Comparison of ENCODE assay signal across 9 mouse cellular contexts in the genomic region with DNA sequence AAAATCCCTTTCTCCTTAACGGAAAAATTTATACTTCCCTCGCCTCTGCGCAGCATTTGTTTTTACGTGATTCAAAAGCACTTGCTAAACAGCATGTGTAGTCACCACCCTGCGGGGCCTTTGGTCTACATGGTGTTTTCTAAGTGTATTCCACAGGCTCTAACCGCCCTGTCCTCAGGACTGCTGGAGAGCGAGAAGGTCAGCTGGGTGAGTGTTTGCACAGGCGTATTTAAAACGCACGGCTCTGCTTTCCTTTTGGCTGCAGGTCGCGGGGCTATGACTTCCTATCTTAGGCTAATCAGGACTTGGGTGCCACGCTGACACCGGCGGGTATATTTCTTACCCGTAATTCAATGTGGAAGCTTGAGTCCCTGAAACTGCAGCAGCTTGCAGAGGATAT. TPM values are rescaled to one million over a fixed set of nuclear protein-coding genes. Genes with fewer than 3 reads are reported as not detected.
DNase-seq lines count a peak whose midpoint lies in the region; ATAC-seq lines count a peak whose summit lies in the region.
"Had no signal": no experiment of that assay in that cellular context is flagged by ENCODE, and none has a peak within 500 bp of the region (broad histone marks: within the 10 kb centered on the region; RNA-seq: fewer than 3 reads in every experiment).

No protein-coding gene starts in this region.

- peak overlapping the region; percentile 64 for H3K4me3 ChIP-seq in megakaryocyte, embryonic 14.5 days (replicated peaks)
- H3K4me3 ChIP-seq: limb, embryonic 13.5 days had no signal

- no peaks in the 10 kb centered on the region for H3K36me3 ChIP-seq in megakaryocyte, embryonic 14.5 days (replicated peaks; ENCODE audit: low read length)
- H3K36me3 ChIP-seq: limb, embryonic 13.5 days had no signal

- H3K27me3 ChIP-seq in megakaryocyte, embryonic 14.5 days (replicated peaks): no peaks in the 10 kb centered on the region

- peak; percentile 7 for DNase-seq in adrenal gland, postnatal 10 days
- DNase-seq in adrenal gland, postnatal 25 days: no peak
- DNase-seq in ES-CJ7 (ENCODE audit: low read depth, low spot score): peak; percentile 5
- no peak for DNase-seq in MN1 (ENCODE audit: low spot score)
- no peak for DNase-seq in left cerebral cortex, postnatal 36 days (ENCODE audit: low spot score in 2 of 2)
- DNase-seq in right cerebral cortex, postnatal 36 days (ENCODE audit: low spot score in 2 of 2): no peak

- ATAC-seq in hematopoietic stem cell, adult 5-6 weeks (replicated peaks in 1 of 2; ENCODE audit: insufficient read depth in 1 of 2, low FRiP score in 2 of 2, low TSS enrichment in 1 of 2, low read depth in 1 of 2, poor library complexity in 2 of 2, severe bottlenecking in 2 of 2): 0 out of 4 replicates have a peak, but pooled peaks have one; percentile 7 to 16

- no peaks in the 10 kb centered on the region for H3K9me3 ChIP-seq in megakaryocyte, embryonic 14.5 days
- H3K9me3 ChIP-seq: limb, embryonic 13.5 days had no signal

- H3K4me1 ChIP-seq in megakaryocyte, embryonic 14.5 days: peaks cover 66% of the 10 kb centered on the region
- H3K4me1 ChIP-seq: limb, embryonic 13.5 days had no signal

- intact Hi-C loops in left cerebral cortex, postnatal 36 days (cut with DNase I): no loop called here

RNA-seq across cellular contexts. Expression of gene Ikzf2, which starts 30.1 kb away (rescaled TPM):
- 10 to 100 TPM in 1 of 2 experiments, 1 to 10 TPM in 1; 8.7 to 13.3 TPM for total RNA-seq in adrenal gland, postnatal 10 days (2021)
- 11.0 and 15.7 TPM in 2 replicates for total RNA-seq in adrenal gland, postnatal 25 days (2021)
- 56.7 and 64.6 TPM in 2 replicates for total RNA-seq in hematopoietic stem cell, adult 5-6 weeks (2017)
- 1.7 TPM in 1 of 2 replicates, not detected in the other for polyA plus RNA-seq in megakaryocyte, embryonic 14.5 days (2012; ENCODE audit: insufficient read depth, low replicate concordance)
- 1 to 10 TPM; 4.5 to 4.6 TPM for total RNA-seq in left cerebral cortex, postnatal 36 days (2021)

Comparison
In these comparisons a context has a peak if more than half of its experiments do, and no peak if none do; other contexts are left out.
1. DNase-seq: peak in adrenal gland, postnatal 10 days (single experiment) and ES-CJ7 (single experiment); none in adrenal gland, postnatal 25 days (single experiment), MN1 (single experiment), left cerebral cortex, postnatal 36 days (0 of 2) and right cerebral cortex, postnatal 36 days (0 of 2).